Mouse (Mus musculus) ES-E14 (cell line): Measurements from ENCODE around the gene Ube2j1.

Source experiments
- HCFC1 ChIP-seq: IDR thresholded peaks from 2 replicates; pipeline ENCODE4 v1.6.1; 2012; ENCODE audit warnings: low read length, inconsistent platforms, borderline replicate concordance; ENCODE audit not compliant: insufficient read depth
- MAFK ChIP-seq: IDR thresholded peaks from 2 replicates; pipeline ENCODE4 v1.6.1; 2014; ENCODE audit warnings: mild to moderate bottlenecking, low read depth, low read length, inconsistent platforms; ENCODE audit not compliant: insufficient read depth
- ZC3H11A ChIP-seq: IDR thresholded peaks from 2 replicates; pipeline ENCODE4 v1.6.1; 2012; ENCODE audit warnings: low read depth, mild to moderate bottlenecking, inconsistent platforms, low read length, borderline replicate concordance

- TF ChIP-seq ZC3H11A (no peak), HCFC1 (no peak), MAFK (no peak)
These were observed 23.2 kb downstream of the Ube2j1 start for GRCm38 (mm10) chr4:33054426-33054825.
